Mouse (Mus musculus) hindbrain, embryonic 14.5 days (tissue): Measurements from ENCODE around the gene BC030499. TPM values are rescaled to one million over a fixed set of nuclear protein-coding genes. Genes with fewer than 3 reads are reported as not detected.

ENCODE experiments used
- ATAC-seq: fragments of 200-750 bp; cut with Nextera tagmentation; 2 replicates; pipeline ENCODE4 v1.8.0; 2017; ENCODE audit warnings: moderate number of reproducible peaks, mild to moderate bottlenecking, moderate TSS enrichment, moderate library complexity; ENCODE audit not compliant: low FRiP score
- DNase-seq: peaks from one replicate; pipeline ENCODE4 v3.0.0-alpha.2; 2015; ENCODE audit warnings: low spot score
- H3K27ac ChIP-seq: fragments of 300-500 bp; sonication (generic); 2 replicates; pipeline ENCODE4 v1.5.1; 2014; ENCODE audit warnings: mild to moderate bottlenecking, moderate library complexity
- H3K27me3 ChIP-seq: fragments of 300-500 bp; sonication (generic); 2 replicates; pipeline ENCODE4 v1.6.1; 2014; ENCODE audit warnings: mild to moderate bottlenecking, low read length, mixed read lengths; ENCODE audit not compliant: control insufficient read depth, insufficient read depth
- H3K36me3 ChIP-seq: fragments of 300-500 bp; sonication (generic); replicated peaks from 2 replicates; pipeline ENCODE4 v1.6.1; 2014; ENCODE audit not compliant: control insufficient read depth, insufficient read depth
- H3K4me1 ChIP-seq: fragments of 300-500 bp; sonication (generic); replicated peaks from 2 replicates; pipeline ENCODE4 v1.6.1; 2014; ENCODE audit warnings: antibody characterized with exemption, low read length, mixed read lengths; ENCODE audit not compliant: control insufficient read depth, insufficient read depth
- H3K4me2 ChIP-seq: fragments of 300-500 bp; sonication (generic); replicated peaks from 2 replicates; pipeline ENCODE4 v1.6.1; 2014; ENCODE audit warnings: mild to moderate bottlenecking, moderate library complexity
- H3K4me3 ChIP-seq: fragments of 300-500 bp; sonication (generic); replicated peaks from 2 replicates; pipeline ENCODE4 v1.5.1; 2014; ENCODE audit warnings: mild to moderate bottlenecking, low read length
- H3K9ac ChIP-seq: fragments of 300-500 bp; sonication (generic); 2 replicates; pipeline ENCODE4 v1.6.1; 2014
- H3K9me3 ChIP-seq: fragments of 300-500 bp; sonication (generic); 2 replicates; pipeline ENCODE4 v1.6.1; 2016; ENCODE audit warnings: low read length; ENCODE audit not compliant: control insufficient read depth
- WGBS: fragments of 180-500 bp; shearing (Covaris S2); extraction: QIAGEN DNeasy Blood & Tissue Kit; methylation state at CpG from one replicate; pipeline ENCODE4 v1.1.7; 2014; 5-methylcytosine and 5-hydroxymethylcytosine counted together
- polyA plus RNA-seq: library from polyadenylated mRNA; unstranded; fragments of >200 nt; fragmentation: Nextera tagmentation; extraction: Ambion mirVana; gene quantifications from 2 replicates; pipeline ENCODE4 v1.2.1, GENCODE M21; 2014

Gene BC030499
- polyA plus RNA-seq, result 0.16 and 0.35 TPM in 2 replicates

- Histone ChIP-seq H3K36me3 (peaks cover 90% of the 10 kb centered on the region), H3K4me3 (no peak within 1 kb of the TSS), H3K9me3 (no peaks in the 10 kb centered on the region), H3K27ac (no peak within 1 kb of the TSS), H3K27me3 (no peaks in the 10 kb centered on the region), H3K9ac (no peak within 1 kb of the TSS), H3K4me1 (no peaks in the 10 kb centered on the region), H3K4me2 (no peak within 1 kb of the TSS)
- WGBS, result 95% methylated on average over 4 of the region's 4 CpGs
- ATAC-seq, result no peak
- DNase-seq, result no peak
These were observed at the start of gene BC030499 for GRCm38 (mm10) chr11:78290654-78291053. TSS of gene BC030499 (plus strand) at chr11:78290841.

- Histone ChIP-seq H3K9me3 (no peaks in the 10 kb centered on the region), H3K27ac (peak overlapping the region; percentile 92), H3K9ac (peak overlapping the region; percentile 92), H3K4me1 (peaks cover 31% of the 10 kb centered on the region), H3K36me3 (peaks cover 11% of the 10 kb centered on the region; the same call in 1 of the 2 replicates), H3K4me3 (peak overlapping the region; percentile 86), H3K4me2 (peak overlapping the region; percentile 91), H3K27me3 (no peaks in the 10 kb centered on the region)
- peak; percentile 31 for ATAC-seq
- no peak for DNase-seq
- under 1% methylated on average over 19 of the region's 19 CpGs for WGBS
These were observed 45.4 kb upstream of the BC030499 start for GRCm38 (mm10) chr11:78245261-78245626.

- DNase-seq (peak; percentile 87), ATAC-seq (peak; percentile 94)
- Histone ChIP-seq H3K4me3 (peak within 1 kb of the TSS; percentile 86), H3K4me1 (peaks cover 31% of the 10 kb centered on the region), H3K27me3 (no peaks in the 10 kb centered on the region), H3K9ac (peak within 1 kb of the TSS; percentile 92), H3K36me3 (peaks cover 9% of the 10 kb centered on the region), H3K9me3 (no peaks in the 10 kb centered on the region), H3K4me2 (peak within 1 kb of the TSS; percentile 91), H3K27ac (peak within 1 kb of the TSS; percentile 92)
- under 1% methylated on average over 50 of the region's 50 CpGs for WGBS
These were observed 44.9 kb upstream of the BC030499 start, which contains the start of the genes Sdf2 and Supt6 for GRCm38 (mm10) chr11:78245627-78246317. TSS of gene Sdf2 (plus strand) at chr11:78245746. TSS of gene Supt6 (minus strand) at chr11:78245987.

GRCm38 (mm10) chr11:78246318-78247011 lies 44.2 kb upstream of the BC030499 start:
- H3K27me3 ChIP-seq, result no peaks in the 10 kb centered on the region
- H3K27ac ChIP-seq, result peak overlapping the region; percentile 92
- no peak for DNase-seq
- WGBS, result 55% methylated on average over 7 of the region's 7 CpGs
- ATAC-seq, result no peak
- H3K36me3 ChIP-seq, result peaks cover 13% of the 10 kb centered on the region
- H3K4me2 ChIP-seq, result peak overlapping the region; percentile 91
- H3K9me3 ChIP-seq, result no peaks in the 10 kb centered on the region
- peaks cover 31% of the 10 kb centered on the region for H3K4me1 ChIP-seq
- peak overlapping the region; percentile 86 for H3K4me3 ChIP-seq
- peak overlapping the region; percentile 92 for H3K9ac ChIP-seq

DNA sequence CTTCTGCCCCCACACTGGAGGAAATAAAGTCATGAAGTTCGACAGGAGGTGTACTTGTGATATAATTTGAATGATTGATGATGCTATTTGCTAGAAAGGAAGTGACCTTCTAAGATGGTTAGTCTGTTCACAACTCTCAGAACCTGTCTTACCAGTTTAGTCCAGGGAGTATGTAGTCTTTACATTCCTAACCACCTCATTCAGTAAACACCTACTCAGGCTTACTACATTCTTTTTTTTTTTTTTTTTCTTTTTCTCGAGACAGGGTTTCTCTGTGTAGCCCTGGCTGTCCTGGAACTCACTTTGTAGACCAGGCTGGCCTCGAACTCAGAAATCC lies 43.7 kb upstream of the BC030499 start:
- H3K27me3 ChIP-seq, result no peaks in the 10 kb centered on the region
- peaks cover 31% of the 10 kb centered on the region for H3K4me1 ChIP-seq
- ATAC-seq (no peak), DNase-seq (no peak)
- peak overlapping the region; percentile 86; the same call in 1 of the 2 replicates for H3K4me3 ChIP-seq
- H3K9me3 ChIP-seq, result no peaks in the 10 kb centered on the region
- no peak overlapping the region for H3K27ac ChIP-seq
- 69% methylated on average over 2 of the region's 3 CpGs for whole genome bisulfite sequencing
- peak overlapping the region; percentile 91 for H3K4me2 ChIP-seq
- H3K9ac ChIP-seq, result no peak overlapping the region
- peaks cover 18% of the 10 kb centered on the region for H3K36me3 ChIP-seq

DNA sequence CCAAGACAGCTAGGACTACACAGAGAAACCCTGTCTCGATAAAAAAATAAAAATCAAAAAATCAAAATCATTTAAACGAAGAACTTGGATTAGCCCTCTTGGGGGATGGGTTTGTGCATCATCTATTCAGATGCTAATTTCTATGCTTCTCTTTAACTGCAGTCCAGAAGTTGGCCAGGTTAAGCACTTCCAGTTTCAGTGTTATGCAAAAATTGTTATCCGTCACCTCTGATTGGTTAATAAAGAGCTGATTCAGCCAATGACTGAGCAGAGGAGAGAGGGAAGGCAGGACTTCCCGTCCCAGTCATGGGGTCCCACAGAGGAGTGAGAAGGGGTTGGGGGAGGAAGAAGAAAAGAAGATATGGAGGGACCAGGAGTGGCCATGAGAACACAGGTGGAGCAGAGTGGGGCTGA lies 42.9 kb upstream of the BC030499 start:
- no peak for DNase-seq
- peak overlapping the region; percentile 17; the same call in 1 of the 2 replicates for H3K4me2 ChIP-seq
- no peak overlapping the region for H3K4me3 ChIP-seq
- no peaks in the 10 kb centered on the region for H3K27me3 ChIP-seq
- no peak overlapping the region for H3K27ac ChIP-seq
- WGBS, result 60% methylated on average over 4 of the region's 4 CpGs
- ATAC-seq, result no peak
- no peaks in the 10 kb centered on the region for H3K9me3 ChIP-seq
- H3K9ac ChIP-seq, result no peak overlapping the region
- peaks cover 31% of the 10 kb centered on the region for H3K4me1 ChIP-seq
- H3K36me3 ChIP-seq, result peaks cover 26% of the 10 kb centered on the region

GRCm38 (mm10) chr11:78256618-78257017 lies 34.0 kb upstream of the BC030499 start:
- Histone ChIP-seq H3K36me3 (peaks cover 44% of the 10 kb centered on the region), H3K4me3 (no peak overlapping the region), H3K4me1 (no peaks in the 10 kb centered on the region), H3K9ac (no peak overlapping the region), H3K4me2 (no peak overlapping the region), H3K27ac (no peak overlapping the region), H3K9me3 (no peaks in the 10 kb centered on the region), H3K27me3 (no peaks in the 10 kb centered on the region)
- 92% methylated on average over 1 of the region's 1 CpGs for WGBS
- DNase-seq, result no peak
- ATAC-seq, result no peak

DNA sequence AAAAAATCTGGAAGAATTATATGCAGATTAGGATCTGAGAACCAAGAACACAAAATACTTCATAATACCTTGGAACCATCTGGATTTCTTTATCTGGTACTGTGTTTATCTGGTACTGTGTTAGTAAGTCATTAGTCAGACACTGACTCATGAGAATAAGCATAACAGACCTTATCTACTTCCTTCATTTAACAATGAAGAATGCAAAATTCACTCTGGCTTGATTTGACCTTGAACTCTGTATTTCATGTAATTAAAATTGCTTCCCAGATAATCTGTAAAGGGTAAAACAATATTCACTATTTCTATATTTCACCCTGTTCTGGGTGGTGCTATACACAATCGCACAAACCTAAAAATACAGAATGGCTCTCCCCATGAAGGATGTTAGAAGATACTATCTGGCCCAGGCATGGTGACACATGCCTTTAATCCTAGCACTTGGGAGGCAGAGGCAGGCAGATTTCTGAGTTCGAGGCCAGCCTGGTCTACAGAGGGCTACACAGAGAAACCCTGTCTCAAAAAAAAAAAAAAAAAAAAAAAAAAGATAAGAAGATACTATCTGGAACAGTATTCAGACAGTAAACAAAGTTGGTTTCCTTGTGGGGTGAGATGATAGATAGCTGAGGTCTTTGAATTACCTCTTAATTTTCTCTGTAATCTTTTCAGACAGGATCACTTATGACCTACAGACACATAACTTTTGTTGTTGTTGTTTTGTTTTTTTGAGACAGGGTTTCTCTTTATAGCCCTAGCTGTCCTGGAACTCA lies 30.0 kb upstream of the BC030499 start:
- Histone ChIP-seq H3K4me2 (peak overlapping the region; percentile 75), H3K9ac (0 out of 2 replicates have a peak overlapping the region, but pooled peaks have one; percentile 34), H3K36me3 (peaks cover 30% of the 10 kb centered on the region), H3K27me3 (no peaks in the 10 kb centered on the region), H3K27ac (no peak overlapping the region), H3K4me3 (peak overlapping the region; percentile 84), H3K9me3 (no peaks in the 10 kb centered on the region), H3K4me1 (peaks cover 11% of the 10 kb centered on the region; the same call in 1 of the 2 replicates)
- no peak for DNase-seq
- 100% methylated on average over 2 of the region's 2 CpGs for WGBS
- no peak for ATAC-seq
